Comparison of ENCODE assay signal across 1 mouse cellular context in the genomic region with DNA sequence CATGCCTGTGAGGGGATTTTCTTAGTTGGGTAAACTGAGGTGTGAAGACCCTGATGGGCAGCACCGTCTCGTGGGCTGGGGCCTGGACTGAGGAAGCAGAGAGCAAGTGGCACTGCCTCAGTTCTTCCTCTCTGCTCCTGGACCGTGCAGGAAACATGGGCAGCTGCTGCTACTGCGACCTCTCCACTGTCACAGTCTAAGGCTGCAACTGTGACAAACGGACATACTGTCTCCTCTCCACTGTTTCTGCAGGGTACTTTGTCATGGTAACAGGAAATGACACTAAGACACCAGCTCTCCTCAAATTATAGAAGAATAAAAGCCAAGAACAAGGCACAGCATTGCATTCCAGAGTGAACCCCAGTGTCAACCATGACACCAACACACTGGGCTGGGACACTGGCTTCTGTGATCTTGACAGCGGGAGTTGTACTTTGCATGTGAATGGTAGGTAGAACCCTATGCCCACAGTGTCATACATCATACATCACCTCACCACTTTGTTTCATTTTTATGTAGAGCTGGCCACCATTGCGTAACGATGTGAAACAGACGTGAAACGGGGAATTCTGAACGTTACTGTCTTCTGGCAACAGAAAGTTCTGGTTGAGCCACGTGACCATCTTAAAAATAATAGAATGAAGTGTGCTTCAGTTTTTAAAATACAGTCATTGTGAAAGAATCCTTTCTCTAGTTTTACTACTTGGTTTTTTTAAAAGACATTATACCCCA.
TF ChIP-seq lines count a peak whose summit lies in the region.

No protein-coding gene starts in this region.

TF ChIP-seq in CH12.LX, 34 proteins besides CTCF, POLR2A, EP300 and RAD21 (continued from another document):
- TF ChIP-seq NELFE (IDR thresholded peaks at IDR 0.05; ENCODE audit: low read depth, low read length) = no peak
- no peak for TF ChIP-seq ZMIZ1 (IDR thresholded peaks at IDR 0.05; ENCODE audit: low read depth, low read length)
- TF ChIP-seq ELF1 (IDR thresholded peaks at IDR 0.05; ENCODE audit: low read depth, low read length) = no peak
- TF ChIP-seq GABPA (IDR thresholded peaks at IDR 0.05; ENCODE audit: insufficient replicate concordance, low read depth, low read length) = peak; percentile 11; the same call in 1 of the 2 replicates
- peak; percentile 87 for TF ChIP-seq MAX (IDR thresholded peaks at IDR 0.05; ENCODE audit: low read length)
- no peak for TF ChIP-seq MAFK (IDR thresholded peaks at IDR 0.05; ENCODE audit: insufficient replicate concordance, low read length)
- TF ChIP-seq POLR2AphosphoS2 (IDR thresholded peaks at IDR 0.05; ENCODE audit: low read depth, low read length) = no peak
- TF ChIP-seq BHLHE40 (IDR thresholded peaks at IDR 0.05; ENCODE audit: low read depth, low read length) = peak; percentile 90
- peak; percentile 29; the same call in 1 of the 2 replicates for TF ChIP-seq JUN (IDR thresholded peaks at IDR 0.05; ENCODE audit: insufficient read depth, low read depth, low read length)
- TF ChIP-seq TCF12 (IDR thresholded peaks at IDR 0.05; ENCODE audit: low read depth, low read length) = no peak
- TF ChIP-seq HCFC1 (IDR thresholded peaks at IDR 0.05; ENCODE audit: low read depth, low read length) = no peak
TF ChIP-seq in CH12.LX: peak in this region for 12.
